Mouse (Mus musculus) CH12.LX (cell line): Measurements from ENCODE around the gene Map1b. TPM values are rescaled to one million over a fixed set of nuclear protein-coding genes. Genes with fewer than 3 reads are reported as not detected.

Source experiments
- DNase-seq: peaks from one replicate; pipeline ENCODE4 v3.0.0-alpha.2; 2013; ENCODE audit errors: extremely low read depth
- H3K27ac ChIP-seq: 2 replicates; pipeline ENCODE4 v1.5.1; 2012; ENCODE audit warnings: low read depth, mild to moderate bottlenecking, control low read depth, moderate library complexity; ENCODE audit not compliant: insufficient read depth
- H3K27me3 ChIP-seq: replicated peaks from 2 replicates; pipeline ENCODE3; 2012; ENCODE audit warnings: inconsistent platforms
- H3K36me3 ChIP-seq, 2 experiments: replicated peaks in 1 of 2; 2 replicates each; pipeline versions ENCODE3 to v1.6.1; 2012; ENCODE audit warnings: inconsistent platforms in 1 of 2, low read length in 1 of 2, mild to moderate bottlenecking in 1 of 2, mixed read lengths in 1 of 2, moderate library complexity in 1 of 2; ENCODE audit not compliant: control insufficient read depth in 1 of 2, insufficient read depth in 1 of 2
- H3K4me1 ChIP-seq, 2 experiments: 2 replicates each; pipeline ENCODE4 v1.6.1; 2012; ENCODE audit warnings: inconsistent platforms in 1 of 2, moderate library complexity in 1 of 2; ENCODE audit not compliant: insufficient read depth in 2 of 2, control insufficient read depth in 1 of 2
- H3K4me2 ChIP-seq: 2 replicates; pipeline ENCODE4 v1.6.1; 2012; ENCODE audit warnings: low read depth, mild to moderate bottlenecking, control low read depth; ENCODE audit not compliant: poor library complexity, insufficient read depth, severe bottlenecking
- H3K4me3 ChIP-seq, 3 experiments: fragments of 150-350 bp in 1 of 3; sonication (generic) in 1 of 3; replicated peaks in 1 of 3; 2 replicates each; pipeline versions ENCODE3 to v1.5.1; 2011 to 2012; ENCODE audit warnings: low read depth in 2 of 3, low read length in 2 of 3, mild to moderate bottlenecking in 2 of 3, moderate library complexity in 2 of 3, control low read depth in 1 of 3, improper control_type of control experiment in 1 of 3, inconsistent platforms in 1 of 3, mixed read lengths in 1 of 3; ENCODE audit not compliant: poor library complexity in 1 of 3
- H3K79me2 ChIP-seq: replicated peaks from 2 replicates; pipeline ENCODE4 v1.6.1; 2012; ENCODE audit warnings: mild to moderate bottlenecking, moderate library complexity; ENCODE audit not compliant: control insufficient read depth, poor library complexity, insufficient read depth, severe bottlenecking; ENCODE audit errors: extremely low read depth
- H3K9ac ChIP-seq: 2 replicates; pipeline ENCODE4 v1.6.1; 2012; ENCODE audit warnings: low read depth, mild to moderate bottlenecking, control low read depth, moderate library complexity; ENCODE audit not compliant: insufficient read depth
- H3K9me3 ChIP-seq: replicated peaks from 2 replicates; pipeline ENCODE3; 2012; ENCODE audit warnings: low read length, inconsistent platforms, mixed read lengths
- E2F4 ChIP-seq: IDR thresholded peaks from 2 replicates; pipeline ENCODE4 v1.6.1; 2011; ENCODE audit warnings: low read depth, low read length, improper control_type of control experiment; ENCODE audit not compliant: insufficient replicate concordance
- ELF1 ChIP-seq: IDR thresholded peaks from 2 replicates; pipeline ENCODE4 v1.6.1; 2014; ENCODE audit warnings: low read depth, mild to moderate bottlenecking, inconsistent platforms, low read length, improper control_type of control experiment
- IRF4 ChIP-seq: IDR thresholded peaks from 2 replicates; pipeline ENCODE4 v1.6.1; 2014; ENCODE audit warnings: low read depth, mild to moderate bottlenecking, inconsistent platforms, low read length, improper control_type of control experiment
- JUN ChIP-seq: IDR thresholded peaks from 2 replicates; pipeline ENCODE4 v1.6.1; 2011; ENCODE audit warnings: low read depth, mild to moderate bottlenecking, low read length, improper control_type of control experiment, moderate library complexity; ENCODE audit not compliant: insufficient read depth
- KAT2A ChIP-seq: IDR thresholded peaks from 2 replicates; pipeline ENCODE4 v1.6.1; 2012; ENCODE audit warnings: low read length, improper control_type of control experiment, inconsistent platforms; ENCODE audit not compliant: insufficient replicate concordance
- MAX ChIP-seq: IDR thresholded peaks from 2 replicates; pipeline ENCODE4 v1.6.1; 2011; ENCODE audit warnings: low read length, improper control_type of control experiment
- MEF2A ChIP-seq: IDR thresholded peaks from 2 replicates; pipeline ENCODE4 v1.6.1; 2014; ENCODE audit warnings: low read depth, mild to moderate bottlenecking, inconsistent platforms, low read length, improper control_type of control experiment, borderline replicate concordance
- NELFE ChIP-seq: IDR thresholded peaks from 2 replicates; pipeline ENCODE4 v1.6.1; 2011; ENCODE audit warnings: low read depth, low read length, improper control_type of control experiment
- PAX5 ChIP-seq: IDR thresholded peaks from 2 replicates; pipeline ENCODE4 v1.6.1; 2012; ENCODE audit warnings: low read length, inconsistent platforms, mixed read lengths
- POLR2A ChIP-seq: IDR thresholded peaks from 2 replicates; pipeline ENCODE4 v1.6.1; 2011; ENCODE audit warnings: low read depth, mild to moderate bottlenecking, improper control_type of control experiment, low read length
- RAD21 ChIP-seq: IDR thresholded peaks from 2 replicates; pipeline ENCODE4 v1.6.1; 2011; ENCODE audit warnings: low read depth, mild to moderate bottlenecking, low read length, improper control_type of control experiment, moderate library complexity
- RCOR1 ChIP-seq: conservative IDR thresholded peaks from 2 replicates; pipeline ENCODE4 v1.6.1; 2012; ENCODE audit warnings: low read depth, mild to moderate bottlenecking, inconsistent platforms, low read length, improper control_type of control experiment
- SIN3A ChIP-seq: IDR thresholded peaks from 2 replicates; pipeline ENCODE4 v1.6.1; 2012; ENCODE audit warnings: low read length, improper control_type of control experiment, inconsistent platforms
- TBP ChIP-seq: conservative IDR thresholded peaks from 2 replicates; pipeline ENCODE4 v1.6.1; 2011; ENCODE audit warnings: low read depth, low read length, improper control_type of control experiment
- USF2 ChIP-seq: conservative IDR thresholded peaks from 2 replicates; pipeline ENCODE4 v1.6.1; 2011; ENCODE audit warnings: low read depth, low read length, improper control_type of control experiment
- ZC3H11A ChIP-seq: IDR thresholded peaks from 2 replicates; pipeline ENCODE4 v1.6.1; 2012; ENCODE audit warnings: low read depth, mild to moderate bottlenecking, inconsistent platforms, low read length, improper control_type of control experiment
- ZMIZ1 ChIP-seq: IDR thresholded peaks from 2 replicates; pipeline ENCODE4 v1.6.1; 2012; ENCODE audit warnings: low read depth, mild to moderate bottlenecking, inconsistent platforms, low read length, improper control_type of control experiment
- ZNF384 ChIP-seq: IDR thresholded peaks from 2 replicates; pipeline ENCODE4 v1.6.1; 2012; ENCODE audit warnings: low read depth, low read length, improper control_type of control experiment, inconsistent platforms
- dilution Hi-C: fragments of 300-500 bp; cut with MboI; formaldehyde crosslinking; loops from 2 replicates; pipeline ENCODE4 v1.14.3; 2020; ENCODE audit warnings: low sequenced_read_pairs; ENCODE audit not compliant: extremely low pct_unique_long_range_greater_than_20kb, extremely low pct_ligation_motif_present
- in situ Hi-C: fragments of 300-500 bp; cut with MboI; formaldehyde crosslinking; loops from 3 replicates; pipeline ENCODE4 v1.14.3; 2019; ENCODE audit warnings: low sequenced_read_pairs, low pct_ligation_motif_present, low pct_unique_long_range_greater_than_20kb, mixed read lengths
- polyA plus RNA-seq: library from polyadenylated mRNA; unstranded; fragments of >175 nt; gene quantifications from 2 replicates; pipeline ENCODE4 v1.2.1, GENCODE M21; 2012; ENCODE audit warnings: low read depth; ENCODE audit not compliant: insufficient read length
- total RNA-seq, 2 experiments: library from RNA; depleted of rRNA; stranded (reverse); fragments of 300-350 nt in 1 of 2; fragments of >200 nt in 1 of 2; gene quantifications; 2 replicates each; pipeline ENCODE4 v1.2.3; 2012 to 2014

The Map1b gene
- total and polyA plus RNA-seq, 3 experiments: 0.04 to 0.08 TPM; not detected in 1

DNA sequence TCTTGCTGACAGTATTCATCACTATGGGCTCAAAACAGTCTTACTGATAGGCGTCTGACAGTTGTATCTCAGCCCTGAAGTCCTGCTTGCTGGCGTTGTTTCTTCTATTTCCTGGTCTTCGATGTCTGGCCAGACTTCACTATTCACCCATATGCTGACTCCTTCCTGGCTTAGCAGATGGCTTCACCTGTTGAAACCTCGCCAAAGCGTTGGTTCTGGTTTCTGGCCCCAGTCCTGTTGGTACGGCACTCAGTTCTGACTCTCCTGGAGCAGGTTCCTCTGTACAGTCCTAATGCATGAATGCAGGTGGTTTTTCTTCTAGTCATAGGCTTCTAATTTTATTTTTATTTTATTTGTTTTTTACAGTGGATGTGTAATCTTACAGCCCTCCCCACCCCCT is 38.1 kb upstream of the Map1b start:
- no peak for TF ChIP-seq RAD21
- TF ChIP-seq E2F4: no peak
- no peak for TF ChIP-seq MEF2A
- TF ChIP-seq RCOR1: no peak
- TF ChIP-seq ELF1: no peak
- no peak for TF ChIP-seq JUN
- TF ChIP-seq ZMIZ1: no peak
- TF ChIP-seq ZNF384: no peak
- TF ChIP-seq USF2: no peak
- TF ChIP-seq POLR2A: no peak
- TF ChIP-seq KAT2A: no peak
- no peak for TF ChIP-seq MAX
- Histone ChIP-seq H3K79me2 (no peaks in the 10 kb centered on the region), H3K36me3 (no peaks in the 10 kb centered on the region), H3K4me1 (peaks cover 4 to 10% of the 10 kb centered on the region in 2 experiments), H3K4me2 (no peak overlapping the region), H3K9me3 (no peaks in the 10 kb centered on the region), H3K4me3 (no peak overlapping the region), H3K27ac (no peak overlapping the region), H3K9ac (no peak overlapping the region), H3K27me3 (no peaks in the 10 kb centered on the region)
- in situ Hi-C loops (no loop called here), dilution Hi-C loops (no loop called here)
- no peak for DNase-seq

GRCm38 (mm10) chr13:99552381-99552780 is 36.0 kb upstream of the Map1b start:
- Histone ChIP-seq H3K4me2 (no peak overlapping the region), H3K9ac (no peak overlapping the region), H3K79me2 (no peaks in the 10 kb centered on the region), H3K4me1 (peaks cover 4 to 22% of the 10 kb centered on the region in 2 experiments), H3K27ac (no peak overlapping the region), H3K27me3 (no peaks in the 10 kb centered on the region), H3K9me3 (no peaks in the 10 kb centered on the region), H3K4me3 (no peak overlapping the region)
- in situ Hi-C loops (no loop called here), dilution Hi-C loops (no loop called here)
- TF ChIP-seq SIN3A: no peak
- no peak for TF ChIP-seq RCOR1
- TF ChIP-seq POLR2A: no peak
- no peak for TF ChIP-seq NELFE
- no peak for TF ChIP-seq ZMIZ1
- no peak for TF ChIP-seq PAX5
- no peak for TF ChIP-seq TBP
- no peak for TF ChIP-seq KAT2A
- no peak for TF ChIP-seq ZC3H11A
- no peak for TF ChIP-seq IRF4
- TF ChIP-seq, all 38 proteins: peak for 0
- H3K36me3 ChIP-seq: no peaks in the 10 kb centered on the region
- no peak for DNase-seq
